Mouse (Mus musculus): ENCODE data around the gene Nckap5.

- TF ChIP-seq CTCF (IDR thresholded peaks at IDR 0.05; ENCODE audit: control insufficient read depth, insufficient read depth, insufficient read length) (no peak), USF1 (IDR thresholded peaks at IDR 0.05; ENCODE audit: low read depth) (no peak), CEBPB (IDR thresholded peaks at IDR 0.05; ENCODE audit: low read depth) (no peak), MYOG (IDR thresholded peaks at IDR 0.05; ENCODE audit: control insufficient read depth, extremely low read depth, insufficient read length) (no peak), MAX (IDR thresholded peaks at IDR 0.05) (no peak), MYOD1 (IDR thresholded peaks at IDR 0.05; ENCODE audit: control insufficient read depth, insufficient read length, low read depth) (no peak)
Observed at GRCm38 (mm10) chr1:126750156-126750555, 80.4 kb downstream of the Nckap5 start.

All from C2C12 (cell line).